Mouse (Mus musculus) adrenal gland, postnatal 10 days (tissue): ENCODE results near the gene Foxn3. TPM values are rescaled to one million over a fixed set of nuclear protein-coding genes. Genes with fewer than 3 reads are reported as not detected.
A peak's percentile ranks its signal among the peaks of the same experiment; 100 is the strongest.

ENCODE experiments used
- DNase-seq: peaks from one replicate; pipeline ENCODE4 v3.0.0; 2021; ENCODE audit warnings: mixed read lengths
- total RNA-seq, 2 experiments: library from RNA; stranded (reverse); gene quantifications; 2 replicates each; pipeline ENCODE4 v1.2.3; 2021

The Foxn3 gene
- total RNA-seq, 2 experiments from 2014 or later: 77.7 to 98.2 TPM

GRCm38 (mm10) chr12:99522882-99523281 lies 40.5 kb downstream of the Foxn3 start:
- DNase-seq: no peak

- DNase-seq: no peak
These were observed 43.5 kb downstream of the Foxn3 start for GRCm38 (mm10) chr12:99519862-99520261.

DNA sequence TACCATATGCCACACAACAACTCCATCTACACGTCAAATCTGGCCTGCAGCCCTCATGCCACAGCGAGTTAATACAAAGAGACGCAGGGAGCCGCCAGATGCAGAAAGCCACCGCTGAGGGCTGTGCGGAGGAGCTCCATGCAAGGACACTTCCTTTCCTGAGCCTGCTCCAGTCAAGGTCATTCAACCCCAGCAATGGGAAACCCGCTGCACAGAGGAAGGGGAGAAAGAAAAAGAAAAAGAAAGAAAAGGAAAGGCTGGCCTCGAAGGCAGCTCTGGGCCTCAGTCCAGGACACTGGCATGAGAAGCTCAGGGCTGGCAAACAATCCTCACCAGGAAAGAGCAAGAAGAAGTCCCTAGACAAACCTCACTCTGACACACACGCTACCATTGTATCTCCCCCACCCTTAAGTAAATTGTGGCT lies 44.2 kb downstream of the Foxn3 start:
- DNase-seq: peak; percentile 57

DNA sequence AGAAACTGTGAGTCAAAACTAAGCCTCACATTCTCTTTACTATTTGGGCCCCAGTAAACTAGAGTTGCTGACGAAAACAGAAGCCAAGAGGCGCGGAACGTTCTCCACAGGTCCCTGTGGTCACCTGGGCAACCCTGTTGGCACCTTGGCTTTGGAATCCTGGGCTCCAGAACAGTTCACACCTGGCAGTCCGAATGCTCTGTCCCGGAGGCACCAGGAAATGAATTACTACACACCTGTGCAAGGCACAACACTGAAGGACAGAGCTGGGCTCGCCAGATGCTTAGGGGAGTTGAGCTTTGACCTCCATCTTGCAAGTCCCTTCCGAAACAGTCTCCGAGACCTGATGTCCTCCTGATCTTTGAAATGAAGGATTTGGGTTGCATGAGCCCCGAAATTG lies 44.7 kb downstream of the Foxn3 start:
- no peak for DNase-seq

DNA sequence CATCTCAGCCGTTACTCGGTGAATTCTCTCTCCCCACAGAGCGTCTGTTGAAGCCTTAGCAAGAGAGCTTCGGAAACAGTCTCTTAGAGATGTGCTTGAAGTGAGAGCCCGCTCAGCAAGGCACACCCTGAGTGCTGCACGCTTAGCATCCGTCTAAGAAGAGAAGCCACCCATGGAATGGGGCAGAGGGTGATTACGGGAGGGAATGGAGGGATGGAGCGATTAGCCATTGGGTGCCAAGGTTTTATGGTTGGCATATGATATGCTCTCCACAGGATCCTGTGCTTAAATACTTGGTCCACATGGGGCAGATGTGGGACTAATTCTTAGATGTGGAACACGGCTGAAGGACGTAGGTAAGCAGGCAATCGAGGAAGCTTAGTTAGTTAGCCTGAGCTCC lies 45.3 kb downstream of the Foxn3 start:
- DNase-seq: no peak

- DNase-seq: no peak
These were observed 46.1 kb downstream of the Foxn3 start for GRCm38 (mm10) chr12:99517296-99517695.

DNA sequence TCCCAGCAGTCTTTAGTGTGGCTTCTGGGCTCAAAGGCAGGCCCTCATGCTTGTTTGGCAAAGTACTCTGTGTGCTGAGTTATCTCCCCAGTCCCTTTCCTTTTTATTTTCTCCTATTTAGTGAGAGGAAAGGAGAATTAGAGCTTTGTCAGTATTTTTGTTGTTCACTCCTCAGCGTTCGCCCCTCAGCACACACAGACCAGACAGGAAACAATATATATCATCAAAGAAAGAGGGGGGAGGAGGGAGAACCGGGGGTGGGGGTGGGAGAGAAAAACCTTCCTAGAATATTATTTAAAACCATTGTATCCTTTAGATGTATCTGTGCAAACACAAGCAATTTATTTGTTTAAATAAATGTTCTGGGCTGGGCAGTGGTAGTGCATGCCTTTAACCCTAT lies 47.9 kb downstream of the Foxn3 start:
- no peak for DNase-seq

GRCm38 (mm10) chr12:99511644-99512043 lies 51.7 kb downstream of the Foxn3 start:
- no peak for DNase-seq

GRCm38 (mm10) chr12:99510759-99511158 lies 52.6 kb downstream of the Foxn3 start:
- DNase-seq: no peak

GRCm38 (mm10) chr12:99502225-99502624 lies 61.2 kb downstream of the Foxn3 start:
- DNase-seq: no peak

GRCm38 (mm10) chr12:99498978-99499694 lies 64.2 kb downstream of the Foxn3 start:
- no peak for DNase-seq

DNA sequence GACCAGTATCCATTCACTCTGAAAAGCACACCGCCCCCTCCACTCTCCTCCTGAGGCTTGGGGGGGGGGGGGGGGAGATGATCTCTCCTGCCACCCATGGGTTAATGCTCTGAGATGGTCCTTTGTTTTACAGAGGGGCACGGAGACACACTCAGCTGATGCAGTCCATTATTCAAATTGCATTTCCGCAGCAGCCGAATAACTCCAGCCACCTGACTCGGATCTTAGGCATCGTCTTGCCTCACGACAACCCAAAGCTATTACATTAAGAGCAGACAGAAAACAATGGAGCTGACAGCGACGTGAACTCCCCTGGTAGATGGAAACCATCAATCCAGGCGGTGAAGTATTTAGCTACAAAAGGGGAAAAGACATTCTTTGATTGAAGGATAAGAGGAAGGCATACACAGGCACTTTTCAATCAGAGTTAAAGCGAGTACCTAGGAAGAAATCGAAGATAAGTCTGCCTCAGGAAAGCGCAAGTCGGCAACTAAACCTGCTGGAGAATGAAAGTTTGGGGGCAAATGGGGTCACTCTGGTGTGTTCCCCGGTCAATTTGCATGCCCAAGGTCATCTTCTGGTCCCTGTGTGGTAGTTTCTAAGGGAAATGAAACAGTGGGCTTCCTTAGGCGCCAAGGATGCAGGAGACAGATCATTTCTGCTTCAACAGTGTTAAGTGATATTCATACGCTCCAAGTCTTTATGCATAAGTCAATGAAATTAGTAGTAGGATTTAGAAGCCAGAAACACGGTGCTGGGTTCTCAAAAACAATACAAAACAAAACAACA lies 65.0 kb downstream of the Foxn3 start:
- no peak for DNase-seq

DNA sequence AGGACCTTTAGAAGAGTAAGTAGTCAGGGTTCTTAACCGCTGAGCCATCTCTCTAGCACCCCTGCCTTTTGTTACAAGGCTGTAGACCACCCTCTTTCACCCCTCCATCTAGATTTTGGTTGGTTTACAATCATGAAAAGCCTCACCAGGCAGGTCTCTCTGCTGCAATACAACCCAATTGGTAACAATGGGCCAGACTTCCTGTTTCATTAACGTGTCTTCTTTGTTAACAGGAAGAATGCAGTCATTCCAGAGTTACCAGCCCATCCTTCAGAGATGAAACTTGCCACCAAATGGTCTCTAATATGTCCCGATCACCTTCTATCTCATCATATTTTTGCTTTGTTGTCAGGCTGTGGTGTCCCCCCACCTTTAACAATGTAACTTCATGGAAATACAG lies 66.4 kb downstream of the Foxn3 start:
- DNase-seq: no peak

GRCm38 (mm10) chr12:99490216-99490615 lies 73.2 kb downstream of the Foxn3 start:
- DNase-seq: no peak

GRCm38 (mm10) chr12:99489001-99489592 lies 74.3 kb downstream of the Foxn3 start:
- DNase-seq: no peak

- DNase-seq: no peak
These were observed 83.0 kb downstream of the Foxn3 start for GRCm38 (mm10) chr12:99480372-99480771.

GRCm38 (mm10) chr12:99474176-99474575 lies 89.2 kb downstream of the Foxn3 start:
- no peak for DNase-seq

- DNase-seq: peak; percentile 25
These were observed 89.8 kb downstream of the Foxn3 start for GRCm38 (mm10) chr12:99473406-99474133.

GRCm38 (mm10) chr12:99471431-99471830 lies 92.0 kb downstream of the Foxn3 start:
- no peak for DNase-seq

DNA sequence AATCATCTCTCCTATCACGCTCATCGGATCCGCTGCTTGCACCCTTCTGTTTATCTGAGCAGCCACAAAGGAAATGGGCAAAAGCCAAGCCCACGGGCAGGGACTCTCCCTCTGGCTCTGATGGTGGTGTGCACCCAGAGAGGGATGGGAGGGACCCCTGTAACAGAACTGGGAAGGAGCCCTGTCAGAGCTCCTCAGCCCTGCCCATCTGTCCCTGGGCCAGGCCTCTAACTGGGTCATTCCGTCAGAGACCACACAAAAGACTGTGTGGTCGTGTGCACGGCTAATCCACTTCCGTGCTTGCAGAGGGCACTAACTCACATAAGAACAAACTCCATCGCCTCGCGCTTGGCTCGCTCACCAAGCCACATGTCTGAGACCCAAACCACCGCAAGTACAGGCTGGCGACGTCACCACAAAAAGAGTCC lies 95.5 kb downstream of the Foxn3 start:
- DNase-seq: no peak

DNA sequence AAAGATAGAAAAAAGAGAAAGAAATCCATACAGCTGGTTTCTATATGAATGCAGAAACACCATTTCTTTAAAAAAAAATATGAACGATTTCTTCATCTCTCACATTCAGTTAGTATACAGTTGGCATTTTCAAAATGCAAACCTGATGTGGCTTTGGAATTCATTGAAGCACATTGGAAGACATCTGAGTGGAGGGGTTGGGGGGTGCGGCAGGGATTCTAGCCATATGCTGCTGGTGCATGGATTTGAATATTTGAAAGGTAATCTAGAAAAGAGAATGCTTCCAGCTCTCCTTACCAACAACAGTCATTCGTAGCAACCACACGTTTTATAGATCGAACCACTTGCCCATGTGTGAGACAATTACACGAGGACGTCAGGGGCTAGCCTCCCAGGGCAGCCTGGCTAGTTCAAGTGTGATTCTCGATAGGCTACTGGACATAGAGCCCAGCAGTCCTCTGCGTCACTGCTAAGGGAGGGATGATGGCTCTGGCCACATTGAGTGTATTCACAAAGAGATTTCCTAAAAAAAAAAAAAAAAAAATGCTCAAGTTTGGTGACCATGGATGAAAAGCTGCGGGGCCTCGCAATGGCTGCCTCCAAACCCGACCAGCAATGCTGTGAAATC lies 96.0 kb downstream of the Foxn3 start:
- no peak for DNase-seq

DNA sequence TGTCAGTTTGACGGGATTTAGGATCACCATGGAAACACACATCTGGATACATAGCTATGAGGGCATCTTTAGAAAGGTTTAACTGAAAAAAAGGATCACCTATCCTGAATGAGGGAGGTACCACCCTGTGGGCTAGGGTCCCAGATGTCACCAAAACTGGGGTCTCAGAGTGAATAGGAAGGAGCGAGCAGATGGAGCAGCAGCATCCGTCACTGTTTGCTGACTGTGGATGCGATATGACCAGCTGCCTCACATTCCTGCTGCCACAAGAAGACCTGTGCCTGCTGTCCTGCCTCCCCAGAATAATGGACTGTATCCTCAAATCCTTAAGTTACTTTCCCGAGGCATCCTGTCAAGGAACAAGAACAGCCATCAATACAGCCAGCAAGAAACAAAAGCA lies 97.0 kb downstream of the Foxn3 start:
- DNase-seq: no peak
